Mouse (Mus musculus) ES-E14 (cell line): ENCODE measurements around the gene Tmem150a.

Experiments used
- HCFC1 ChIP-seq: IDR thresholded peaks from 2 replicates; pipeline ENCODE4 v1.6.1; 2012; ENCODE audit warnings: low read length, inconsistent platforms, borderline replicate concordance; ENCODE audit not compliant: insufficient read depth
- ZNF384 ChIP-seq: IDR thresholded peaks from 2 replicates; pipeline ENCODE4 v1.6.1; 2012; ENCODE audit warnings: low read depth, low read length, inconsistent platforms

GRCm38 (mm10) chr6:72362132-72363028 lies 7.1 kb downstream of the Tmem150a start:
- peak; percentile 32; the same call in 1 of the 2 replicates for TF ChIP-seq HCFC1
- TF ChIP-seq ZNF384 = no peak
